Mouse (Mus musculus): ENCODE measurements at regions not wholly inside any gene's neighbourhood (a gene's known extent, or its start where the extent isn't known, plus 50 kb on each side); places are given as distances from the start of the nearest gene placed in this dataset.

- TF ChIP-seq ETS1 (conservative IDR thresholded peaks at IDR 0.05; ENCODE audit: low read depth, low read length) (no peak), CTCF (conservative IDR thresholded peaks at IDR 0.05 in 1 of 2, IDR thresholded peaks at IDR 0.05 in 1 of 2; ENCODE audit: low read depth in 2 of 2, low read length in 2 of 2) (no peak), GABPA (IDR thresholded peaks at IDR 0.05; ENCODE audit: insufficient replicate concordance, low read depth, low read length) (no peak), MYC (IDR thresholded peaks at IDR 0.05; ENCODE audit: low read depth, low read length) (no peak), TCF12 (IDR thresholded peaks at IDR 0.05; ENCODE audit: low read depth, low read length) (no peak), MEF2A (IDR thresholded peaks at IDR 0.05; ENCODE audit: borderline replicate concordance, low read depth, low read length) (no peak), POLR2A (IDR thresholded peaks at IDR 0.05; ENCODE audit: low read depth, low read length) (no peak), SMC3 (IDR thresholded peaks at IDR 0.05; ENCODE audit: low read depth, low read length) (no peak), EP300 (IDR thresholded peaks at IDR 0.05; ENCODE audit: low read length) (no peak)
Measured at GRCm38 (mm10) chr13:101083416-101083815, 250.2 kb upstream of the Slc30a5 start.

Measured in CH12.LX (cell line).